Mouse (Mus musculus) hindbrain, postnatal 0 days (tissue): ENCODE measurements at regions not wholly inside any gene's neighbourhood (a gene's known extent, or its start where the extent isn't known, plus 50 kb on each side); places are given as distances from the start of the nearest gene placed in this dataset.
A peak's percentile ranks its signal among the peaks of the same experiment; 100 is the strongest.

Experiments
- ATAC-seq: fragments of 200-750 bp; cut with Nextera tagmentation; 2 replicates; pipeline ENCODE4 v1.8.0; 2017; ENCODE audit warnings: mild to moderate bottlenecking, moderate TSS enrichment, moderate library complexity
- DNase-seq: peaks from one replicate; pipeline ENCODE4 v3.0.0-alpha.2; 2015; ENCODE audit warnings: low spot score
- H3K27ac ChIP-seq: fragments of 300-500 bp; sonication (generic); 2 replicates; pipeline ENCODE4 v1.5.1; 2014; ENCODE audit warnings: mild to moderate bottlenecking
- H3K27me3 ChIP-seq: fragments of 300-500 bp; sonication (generic); 2 replicates; pipeline ENCODE4 v1.6.1; 2014; ENCODE audit warnings: low read length, mixed read lengths; ENCODE audit not compliant: insufficient read depth
- H3K36me3 ChIP-seq: fragments of 300-500 bp; sonication (generic); 2 replicates; pipeline ENCODE4 v1.6.1; 2014; ENCODE audit warnings: low read length, mixed read lengths; ENCODE audit not compliant: insufficient read depth
- H3K4me1 ChIP-seq: fragments of 300-500 bp; sonication (generic); 2 replicates; pipeline ENCODE4 v1.6.1; 2014; ENCODE audit warnings: antibody characterized with exemption, low read length, mixed read lengths; ENCODE audit not compliant: insufficient read depth
- H3K4me2 ChIP-seq: fragments of 300-500 bp; sonication (generic); 2 replicates; pipeline ENCODE4 v1.6.1; 2014; ENCODE audit warnings: low read depth, mild to moderate bottlenecking, low read length, moderate library complexity, mixed read lengths
- H3K4me3 ChIP-seq: fragments of 300-500 bp; sonication (generic); 2 replicates; pipeline ENCODE4 v1.5.1; 2014; ENCODE audit warnings: low read length
- H3K9ac ChIP-seq: fragments of 300-500 bp; sonication (generic); replicated peaks from 2 replicates; pipeline ENCODE4 v1.6.1; 2014; ENCODE audit warnings: mild to moderate bottlenecking, low read length, moderate library complexity, mixed read lengths
- H3K9me3 ChIP-seq: fragments of 300-500 bp; sonication (generic); 2 replicates; pipeline ENCODE4 v1.6.1; 2016; ENCODE audit warnings: low read length, mixed read lengths
- CTCF ChIP-seq: IDR thresholded peaks from 2 replicates; pipeline ENCODE4 v1.5.1; 2016; ENCODE audit warnings: antibody characterized with exemption, control low read depth, low read depth
- WGBS: fragments of 180-500 bp; shearing (Covaris S2); extraction: QIAGEN DNeasy Blood & Tissue Kit; methylation state at CpG from one replicate; pipeline ENCODE4 v1.1.7; 2014; 5-methylcytosine and 5-hydroxymethylcytosine counted together

- 73% methylated on average over 1 of the region's 1 CpGs for WGBS
- no peaks in the 10 kb centered on the region for H3K27me3 ChIP-seq
- no peaks in the 10 kb centered on the region for H3K36me3 ChIP-seq
- H3K9ac ChIP-seq, result no peak overlapping the region
- DNase-seq (no peak), ATAC-seq (no peak)
- no peak overlapping the region for H3K27ac ChIP-seq
- no peak overlapping the region for H3K4me3 ChIP-seq
- H3K4me1 ChIP-seq, result no peaks in the 10 kb centered on the region
- no peak for TF ChIP-seq CTCF
- H3K9me3 ChIP-seq, result no peaks in the 10 kb centered on the region
- no peak overlapping the region for H3K4me2 ChIP-seq
These were observed 424.5 kb upstream of the Mef2c start for GRCm38 (mm10) chr13:83079291-83079690.

- TF ChIP-seq CTCF, result no peak
- H3K9ac ChIP-seq, result no peak overlapping the region
- no peaks in the 10 kb centered on the region for H3K9me3 ChIP-seq
- no peak overlapping the region for H3K27ac ChIP-seq
- WGBS, result 78% methylated on average over 3 of the region's 3 CpGs
- DNase-seq (no peak), ATAC-seq (no peak)
- H3K4me3 ChIP-seq, result no peak overlapping the region
- no peaks in the 10 kb centered on the region for H3K27me3 ChIP-seq
- no peaks in the 10 kb centered on the region for H3K36me3 ChIP-seq
- H3K4me1 ChIP-seq, result no peaks in the 10 kb centered on the region
- no peak overlapping the region for H3K4me2 ChIP-seq
These were observed 418.9 kb upstream of the Mef2c start for GRCm38 (mm10) chr13:83084948-83085347.

GRCm38 (mm10) chr13:83099908-83100307 is 403.9 kb upstream of the Mef2c start:
- no peak overlapping the region for H3K4me3 ChIP-seq
- no peak for TF ChIP-seq CTCF
- no peaks in the 10 kb centered on the region for H3K27me3 ChIP-seq
- ATAC-seq (no peak), DNase-seq (no peak)
- no peaks in the 10 kb centered on the region for H3K4me1 ChIP-seq
- H3K9ac ChIP-seq, result no peak overlapping the region
- no peaks in the 10 kb centered on the region for H3K36me3 ChIP-seq
- no peaks in the 10 kb centered on the region for H3K9me3 ChIP-seq
- H3K4me2 ChIP-seq, result no peak overlapping the region
- H3K27ac ChIP-seq, result no peak overlapping the region
- WGBS, result 76% methylated on average over 1 of the region's 1 CpGs

- 64% methylated on average over 3 of the region's 3 CpGs for WGBS
- H3K9me3 ChIP-seq, result no peaks in the 10 kb centered on the region
- TF ChIP-seq CTCF, result no peak
- H3K4me2 ChIP-seq, result no peak overlapping the region
- H3K9ac ChIP-seq, result no peak overlapping the region
- H3K4me3 ChIP-seq, result no peak overlapping the region
- no peak for ATAC-seq
- H3K36me3 ChIP-seq, result no peaks in the 10 kb centered on the region
- no peak for DNase-seq
- H3K27ac ChIP-seq, result no peak overlapping the region
- H3K4me1 ChIP-seq, result 0 out of 2 replicates have a peak, but pooled peaks cover 4% of the 10 kb centered on the region
- no peaks in the 10 kb centered on the region for H3K27me3 ChIP-seq
These were observed 393.2 kb upstream of the Mef2c start for GRCm38 (mm10) chr13:83110610-83111009.

GRCm38 (mm10) chr13:83111503-83111902 is 392.3 kb upstream of the Mef2c start:
- 12% methylated on average over 2 of the region's 2 CpGs for WGBS
- Histone ChIP-seq H3K4me3 (no peak overlapping the region), H3K4me2 (no peak overlapping the region), H3K27me3 (no peaks in the 10 kb centered on the region), H3K9ac (no peak overlapping the region), H3K27ac (no peak overlapping the region), H3K9me3 (no peaks in the 10 kb centered on the region), H3K4me1 (0 out of 2 replicates have a peak, but pooled peaks cover 4% of the 10 kb centered on the region), H3K36me3 (no peaks in the 10 kb centered on the region)
- peak; percentile 51 for DNase-seq
- peak; percentile 76 for ATAC-seq
- no peak for TF ChIP-seq CTCF

- H3K9me3 ChIP-seq, result no peaks in the 10 kb centered on the region
- DNase-seq, result no peak
- 0 out of 2 replicates have a peak, but pooled peaks cover 4% of the 10 kb centered on the region for H3K4me1 ChIP-seq
- H3K27ac ChIP-seq, result no peak overlapping the region
- H3K9ac ChIP-seq, result no peak overlapping the region
- no peak for ATAC-seq
- WGBS, result 53% methylated on average over 1 of the region's 1 CpGs
- TF ChIP-seq CTCF, result no peak
- no peak overlapping the region for H3K4me3 ChIP-seq
- H3K36me3 ChIP-seq, result no peaks in the 10 kb centered on the region
- no peaks in the 10 kb centered on the region for H3K27me3 ChIP-seq
- H3K4me2 ChIP-seq, result no peak overlapping the region
These were observed 391.5 kb upstream of the Mef2c start for GRCm38 (mm10) chr13:83112323-83112722.

GRCm38 (mm10) chr13:83112741-83113140 is 391.1 kb upstream of the Mef2c start:
- Histone ChIP-seq H3K27me3 (no peaks in the 10 kb centered on the region), H3K9me3 (no peaks in the 10 kb centered on the region), H3K4me2 (no peak overlapping the region), H3K36me3 (no peaks in the 10 kb centered on the region), H3K27ac (no peak overlapping the region), H3K9ac (no peak overlapping the region), H3K4me1 (0 out of 2 replicates have a peak, but pooled peaks cover 4% of the 10 kb centered on the region), H3K4me3 (no peak overlapping the region)
- DNase-seq (no peak), ATAC-seq (no peak)
- 62% methylated on average over 5 of the region's 5 CpGs for WGBS
- no peak for TF ChIP-seq CTCF
